Mouse (Mus musculus): ENCODE results near the gene Dnajb4.
"Not testable (repeated sequence)": the region's sequence is repeated elsewhere in the genome, so short reads cannot be mapped to it uniquely, and the experiment has no call there.

The Dnajb4 gene

DNA sequence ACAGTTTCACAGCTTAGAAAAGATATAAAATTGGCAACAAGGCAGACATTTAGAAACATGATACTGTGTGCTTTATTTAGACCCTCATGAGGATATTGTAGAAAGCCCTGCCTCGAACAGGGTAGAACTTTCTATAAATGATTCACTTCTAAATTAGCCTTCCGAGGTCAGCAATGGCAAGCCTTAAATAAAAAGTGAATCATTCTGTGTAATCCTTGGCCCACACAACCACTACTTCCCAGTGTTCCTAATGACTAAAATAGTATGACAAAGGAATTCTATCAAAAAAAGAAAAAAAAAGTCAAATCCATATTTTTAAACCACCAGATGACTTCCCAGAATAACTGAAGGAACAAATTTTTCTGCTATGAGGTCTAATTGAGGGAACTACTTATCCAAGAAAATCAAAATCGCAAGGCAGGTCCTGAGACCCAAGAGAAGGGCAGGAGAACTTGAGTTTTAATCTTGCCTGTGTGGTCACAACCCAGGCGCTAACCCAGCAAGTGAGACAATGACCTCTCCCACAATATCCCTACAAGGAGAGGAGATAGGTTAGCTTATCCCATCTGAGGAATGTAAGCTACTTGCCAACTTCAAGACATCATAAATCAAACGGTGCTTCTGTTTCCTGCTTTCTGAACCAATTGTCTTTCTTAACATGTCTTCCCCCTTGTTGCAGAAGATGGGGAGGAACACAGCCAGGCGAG is 67.0 kb downstream of the Dnajb4 start:
- DNase-seq: no peak

DNA sequence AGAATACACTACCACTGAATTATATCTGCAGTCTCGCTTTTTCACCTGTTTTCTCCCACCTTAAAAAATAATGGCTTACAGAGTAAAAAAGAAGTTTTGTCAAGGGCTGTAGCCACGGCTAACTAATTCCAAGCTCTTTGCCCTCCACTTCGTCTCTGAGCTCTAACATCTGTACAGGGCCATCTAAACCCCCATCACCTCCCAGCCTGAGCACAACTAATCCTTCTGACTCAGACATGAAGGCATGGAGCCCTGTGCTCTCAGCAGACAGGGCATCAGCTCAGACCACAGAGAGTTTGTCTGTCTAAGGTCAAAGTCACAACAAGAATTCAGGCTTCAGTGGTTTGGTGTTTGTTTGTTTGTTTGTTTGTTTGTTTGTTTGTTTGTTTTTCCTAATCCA is 68.0 kb downstream of the Dnajb4 start:
- no peak for DNase-seq

DNA sequence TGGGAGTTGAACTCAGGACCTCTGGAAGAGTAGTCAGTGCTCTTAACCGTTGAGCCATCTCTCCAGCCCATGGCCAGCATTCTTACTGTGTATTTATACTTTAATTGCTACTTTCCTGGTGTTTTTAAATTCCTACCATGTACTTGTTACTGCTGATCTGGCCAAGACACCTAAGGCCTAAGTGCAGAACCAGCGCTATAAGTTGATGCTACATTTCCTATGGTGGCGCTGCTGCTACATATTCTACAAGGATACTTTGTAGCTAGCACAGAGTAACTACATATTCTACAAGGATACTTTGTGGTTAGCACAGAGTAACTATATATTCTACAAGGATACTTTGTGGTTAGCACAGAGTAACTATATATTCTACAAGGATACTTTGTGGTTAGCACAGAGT is 70.8 kb downstream of the Dnajb4 start:
- DNase-seq: not testable (repeated sequence)

DNA sequence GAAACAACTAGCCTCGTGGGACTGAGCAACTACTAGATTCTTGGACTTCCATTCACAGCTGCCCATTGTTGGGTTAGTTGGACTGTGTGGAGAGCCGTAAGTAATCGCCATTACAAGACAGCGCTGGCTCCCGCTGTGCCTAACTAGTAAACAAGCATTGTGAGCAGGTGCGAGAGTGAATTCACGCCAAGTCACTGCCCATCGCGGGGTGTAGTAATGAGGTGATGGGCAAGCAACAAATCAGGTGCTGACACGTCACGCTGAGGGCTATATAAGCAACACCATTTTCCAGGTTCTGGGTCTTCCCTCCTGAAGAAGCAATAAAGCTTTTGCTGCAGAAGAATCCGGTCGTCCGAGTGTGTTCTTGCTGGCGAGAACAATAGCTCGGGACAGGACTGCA is 74.0 kb downstream of the Dnajb4 start:
- DNase-seq: not testable (repeated sequence)

- no peak for DNase-seq
Observed at GRCm38 (mm10) chr3:152133621-152134020, 76.5 kb downstream of the Dnajb4 start.

DNA sequence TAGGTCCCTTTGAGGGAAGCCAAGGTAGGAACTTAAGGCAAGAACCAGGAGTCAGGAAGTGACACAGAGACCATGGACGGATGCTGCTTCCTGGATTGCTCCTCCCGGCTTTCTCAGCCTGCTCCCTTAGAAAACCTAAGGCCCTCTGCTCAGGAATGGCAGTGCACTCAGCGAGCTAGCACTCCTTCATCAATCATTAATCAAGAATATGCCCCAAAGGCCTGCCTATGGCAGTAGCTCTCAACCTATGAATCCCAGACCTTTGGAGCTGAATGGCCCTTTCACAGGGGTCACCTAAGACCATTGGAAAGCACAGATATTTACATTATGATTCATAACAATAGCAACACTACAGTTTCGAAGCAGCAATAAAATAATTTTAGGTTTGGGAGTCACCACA is 79.1 kb downstream of the Dnajb4 start:
- no peak for DNase-seq

- not testable (repeated sequence) for DNase-seq
Observed at GRCm38 (mm10) chr3:152129426-152129825, 80.7 kb downstream of the Dnajb4 start.

- DNase-seq: no peak
Observed at GRCm38 (mm10) chr3:152128631-152129030, 81.5 kb downstream of the Dnajb4 start.
